Mouse (Mus musculus) CD8-positive naive resting alpha-beta T cell, adult 57 days (primary cell): ENCODE results near the gene Npr1. TPM values are rescaled to one million over a fixed set of nuclear protein-coding genes. Genes with fewer than 3 reads are reported as not detected.

Source experiments
- total RNA-seq: library from RNA; stranded (reverse); gene quantifications from one replicate; pipeline ENCODE4 v1.2.4, GENCODE M21; 2023

Npr1 gene
- total RNA-seq = not detected

DNA sequence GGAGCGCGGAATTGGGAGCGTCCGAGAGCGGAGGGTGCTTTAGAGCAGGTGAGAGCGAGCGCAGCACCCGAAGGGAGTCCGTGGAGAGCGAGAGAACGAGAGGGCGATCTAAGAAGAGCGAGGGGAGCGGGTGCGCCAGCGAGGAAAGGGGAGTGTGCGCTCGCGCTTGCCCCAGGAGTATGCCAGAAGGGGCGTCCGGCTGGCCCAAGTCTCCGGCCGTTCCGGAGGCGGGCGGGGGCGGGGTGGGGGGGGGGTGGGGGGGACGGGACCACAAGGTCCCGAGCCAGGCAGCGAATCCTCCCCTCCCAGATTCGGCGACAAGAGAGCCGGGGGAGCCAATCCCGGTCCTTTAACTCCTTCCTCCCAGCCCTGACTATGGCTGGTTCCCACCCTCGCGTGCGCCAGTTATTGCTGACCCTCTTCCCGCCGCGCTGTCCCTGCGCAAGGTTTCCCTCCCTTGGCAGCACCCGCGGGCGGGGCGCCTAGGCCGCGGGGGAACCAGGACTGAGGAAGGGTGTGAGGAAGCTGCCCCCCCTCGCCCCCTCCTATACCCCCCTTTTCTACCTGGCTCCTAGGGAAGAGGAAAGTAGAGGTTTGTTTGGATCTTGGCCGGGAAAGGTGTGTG lies at the start of gene Npr1:
Gene Npr1, minus strand, starts transcription at position 181 of the 625 bp plus-strand sequence.

DNA sequence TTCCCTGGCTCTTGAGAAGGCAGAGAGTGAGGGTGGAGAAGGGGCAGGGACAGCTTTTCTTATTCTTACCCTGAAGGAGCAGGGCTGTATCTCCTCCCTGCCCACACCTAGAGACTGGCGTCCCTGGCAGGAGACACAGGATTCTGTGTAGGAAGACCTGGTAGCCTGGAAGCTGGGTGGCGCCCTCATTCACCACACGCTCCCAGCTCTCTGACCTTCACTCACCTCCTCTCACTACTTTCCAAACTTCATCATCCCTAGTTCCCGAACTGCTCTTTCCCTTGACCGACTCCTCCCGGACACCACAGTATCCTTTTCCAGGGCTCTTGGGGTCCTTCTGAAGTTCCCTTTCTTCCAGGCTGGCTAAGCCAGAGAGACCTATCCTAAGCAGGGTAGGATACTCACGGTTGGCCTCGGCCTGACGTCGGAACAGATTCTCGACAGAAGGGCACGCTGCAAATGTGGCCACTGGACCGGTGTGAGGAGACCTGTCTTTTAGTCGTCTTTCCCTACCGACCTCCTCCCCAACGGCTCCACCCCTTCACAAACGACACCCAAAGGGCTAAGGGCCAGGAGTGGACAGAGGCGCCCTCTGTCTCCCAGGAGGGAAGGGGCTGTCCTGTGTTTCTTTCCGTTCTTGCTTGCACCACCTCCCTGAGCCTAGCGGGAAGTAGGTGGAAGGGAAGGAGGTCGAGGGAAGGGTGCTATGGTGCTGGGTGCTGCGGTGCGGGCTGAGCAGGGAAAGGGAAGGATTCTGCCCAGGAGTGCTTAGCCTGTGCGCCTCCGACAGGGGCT lies 48.3 kb upstream of the Npr1 start, which contains the start of the genes S100a1 and S100a13:
Gene S100a1, minus strand, starts transcription at position 597 of the 795 bp plus-strand sequence.
Gene S100a13, plus strand, starts transcription at position 640 of the 795 bp plus-strand sequence.

DNA sequence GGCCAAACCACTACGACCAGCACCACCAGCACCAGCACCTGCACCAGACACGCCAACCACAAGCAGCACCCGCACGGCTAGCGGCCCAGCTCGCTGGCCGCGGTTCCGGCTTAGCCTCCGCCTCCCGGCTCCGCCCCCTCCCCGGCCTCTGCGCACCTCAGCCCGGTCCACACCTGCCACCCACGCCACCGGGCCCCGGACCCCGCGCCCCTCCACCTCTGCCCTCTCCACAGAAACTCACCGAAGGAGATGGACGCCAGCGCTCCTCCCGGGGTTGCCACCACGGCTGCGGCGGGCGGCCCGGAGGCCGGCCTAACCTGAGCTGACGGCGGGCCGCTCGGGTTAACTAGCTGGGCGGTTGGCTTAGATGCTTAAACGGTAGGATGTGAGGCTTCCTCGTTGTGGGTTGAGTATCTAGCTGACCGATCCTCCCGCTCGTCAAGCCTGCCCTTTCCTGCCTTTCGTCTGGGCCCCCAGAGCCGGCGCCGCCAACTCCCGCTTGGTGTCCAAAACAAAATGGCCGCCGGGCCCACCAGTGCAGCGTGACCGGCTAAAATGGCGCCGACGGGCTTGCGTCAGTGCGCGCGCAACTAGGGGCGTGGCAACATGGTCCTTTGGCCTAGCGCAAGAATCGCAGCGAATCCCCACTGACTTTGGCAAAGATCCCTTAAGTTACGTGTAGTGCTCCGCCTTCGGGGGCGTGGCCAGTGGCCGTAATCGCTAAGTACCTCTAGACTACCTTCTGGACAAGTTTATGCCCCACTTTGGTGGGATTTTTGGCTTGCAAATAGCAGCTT lies 43.5 kb upstream of the Npr1 start, which contains the start of gene Chtop:
Gene Chtop, minus strand, starts transcription at position 549 of the 797 bp plus-strand sequence.

DNA sequence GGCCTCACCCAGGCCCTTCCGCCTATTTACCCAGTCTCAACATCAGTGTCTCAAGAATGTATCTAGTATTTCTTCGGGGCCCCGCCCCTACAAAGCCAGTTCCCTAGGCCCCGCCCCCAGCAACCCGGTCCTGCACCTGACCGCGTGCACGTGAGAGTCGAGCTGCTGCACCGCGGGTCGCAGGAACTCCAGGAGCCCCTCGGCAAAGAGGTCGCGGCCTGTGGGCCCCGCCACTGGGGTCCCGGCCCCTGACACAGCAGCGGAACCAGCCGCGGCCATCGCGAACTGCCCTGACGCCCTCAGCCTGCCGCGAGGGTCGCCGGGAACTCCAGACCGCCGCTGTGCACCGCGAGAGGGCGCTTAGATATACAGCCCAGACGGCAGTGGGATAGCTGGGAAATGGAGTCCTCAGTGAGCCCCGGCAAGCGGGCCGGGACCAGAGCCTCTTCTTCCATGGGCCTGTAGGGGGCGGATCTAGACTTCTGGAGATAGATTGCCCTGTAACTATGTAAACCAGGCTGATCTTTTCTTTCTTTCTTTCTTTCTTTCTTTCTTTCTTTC lies 25.1 kb upstream of the Npr1 start, which contains the start of gene Snapin:
Gene Snapin, minus strand, starts transcription at position 338 of the 561 bp plus-strand sequence.

DNA sequence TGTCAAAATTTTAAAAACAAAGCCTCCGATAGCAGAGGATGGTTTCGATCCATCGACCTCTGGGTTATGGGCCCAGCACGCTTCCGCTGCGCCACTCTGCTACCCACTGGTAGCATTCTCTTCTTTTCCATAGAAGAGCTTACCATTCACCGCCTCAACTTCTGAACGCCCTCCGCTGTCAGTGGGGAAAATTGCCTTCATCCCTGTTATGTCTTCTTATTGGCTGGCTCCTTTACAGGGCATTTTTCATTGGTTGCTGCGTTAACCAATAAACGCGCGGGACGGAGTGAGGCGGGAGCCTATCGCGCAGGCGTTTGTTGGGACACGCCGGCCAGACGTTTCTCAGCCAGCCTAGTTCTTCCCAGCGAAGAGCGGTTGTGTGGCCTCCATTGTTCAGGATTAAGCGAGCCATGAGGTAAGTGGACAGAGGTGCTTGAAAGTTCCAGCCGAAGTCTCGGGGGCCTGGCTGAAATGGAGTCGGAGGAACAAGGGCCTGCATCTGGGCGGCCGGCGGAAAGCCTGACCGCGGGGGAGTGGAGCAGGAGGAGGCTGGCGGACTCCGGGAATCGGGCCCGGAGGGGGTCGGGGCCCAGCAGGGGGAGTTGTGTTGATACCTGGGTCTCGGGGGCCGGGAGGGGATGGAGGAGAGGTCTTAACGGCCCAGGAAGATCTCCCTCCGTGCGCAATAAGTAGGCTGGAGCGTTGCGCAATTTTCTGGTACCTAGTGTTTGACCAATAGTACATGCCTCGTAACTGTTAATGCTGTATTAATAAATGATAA lies 10.4 kb upstream of the Npr1 start, which contains the start of gene Ilf2:
Gene Ilf2, plus strand, starts transcription at position 296 of the 781 bp plus-strand sequence.

DNA sequence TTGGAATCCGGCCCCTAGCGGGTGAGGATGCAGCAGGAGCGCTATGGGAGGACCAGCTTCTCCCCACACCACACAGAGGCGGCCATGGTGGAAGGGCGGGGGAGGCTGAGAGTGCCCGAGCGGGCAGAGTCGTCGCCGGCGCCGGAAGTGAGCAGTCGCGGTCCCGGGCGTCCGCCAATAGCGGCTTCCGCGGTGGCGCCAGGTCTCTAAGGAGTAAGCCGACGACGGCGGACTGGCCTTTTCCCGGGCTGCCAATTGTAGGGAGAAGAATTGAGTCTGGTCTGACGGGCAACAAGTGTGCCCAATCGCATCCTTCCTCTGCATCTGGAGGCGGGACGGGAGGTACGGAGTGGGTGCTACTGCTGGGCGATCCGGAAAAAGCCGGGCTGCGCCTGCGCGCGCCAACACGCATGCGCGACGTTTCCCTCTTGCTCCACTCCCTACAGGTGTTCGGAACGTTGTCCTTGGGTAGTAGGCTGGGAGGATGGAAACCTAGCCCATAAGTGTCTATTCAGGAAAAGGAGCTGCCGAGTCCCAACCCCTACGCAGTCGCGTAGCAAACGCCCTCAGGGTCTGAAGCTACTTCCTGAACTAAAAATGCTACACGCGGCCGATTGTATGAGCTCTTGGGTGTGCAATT lies 32.2 kb downstream of the Npr1 start, which contains the start of gene Ints3:
Gene Ints3, minus strand, starts transcription at position 242 of the 640 bp plus-strand sequence.

Other genes starting within 250 kb of the Npr1 start
- gene Jtb, start 234.3 kb downstream of the Npr1 start, total RNA-seq = 63.0 TPM
- gene Creb3l4, start 222.4 kb downstream of the Npr1 start, total RNA-seq = not detected
- 17.2 TPM for gene Slc39a1, start 217.7 kb downstream of the Npr1 start, total RNA-seq
- 97.9 TPM for gene Crtc2, start 211.7 kb downstream of the Npr1 start, total RNA-seq
- gene Dennd4b, start 200.7 kb downstream of the Npr1 start, total RNA-seq = 73.2 TPM
- 128 TPM for gene Gatad2b, start 172.7 kb downstream of the Npr1 start, total RNA-seq
- 0.92 TPM for gene Slc27a3, start 75.9 kb downstream of the Npr1 start, total RNA-seq
- 46.2 TPM for gene Ints3, start 32.2 kb downstream of the Npr1 start, total RNA-seq
- 87.3 TPM for gene Ilf2, start 10.3 kb upstream of the Npr1 start, total RNA-seq
- 39.5 TPM for gene Snapin, start 25.2 kb upstream of the Npr1 start, total RNA-seq
- 191 TPM for gene Chtop, start 43.6 kb upstream of the Npr1 start, total RNA-seq
- gene S100a1, start 48.5 kb upstream of the Npr1 start, total RNA-seq = 3.9 TPM
- 23.9 TPM for gene S100a13, start 48.6 kb upstream of the Npr1 start, total RNA-seq
- gene S100a14, start 61.0 kb upstream of the Npr1 start, total RNA-seq = 0.86 TPM
- gene S100a16, start 71.4 kb upstream of the Npr1 start, total RNA-seq = not detected
- gene S100a3, start 94.7 kb upstream of the Npr1 start, total RNA-seq = not detected
- not detected for gene S100a2, start 124.4 kb upstream of the Npr1 start, total RNA-seq
- not detected for gene Gm42674, start 136.0 kb upstream of the Npr1 start, total RNA-seq
- gene S100a4, start 137.9 kb upstream of the Npr1 start, total RNA-seq = 7.6 TPM
- not detected for gene S100a5, start 142.7 kb upstream of the Npr1 start, total RNA-seq
- gene S100a6, start 147.0 kb upstream of the Npr1 start, total RNA-seq = 8.8 TPM
- gene S100a7a, start 188.2 kb upstream of the Npr1 start, total RNA-seq = not detected
- 24.0 TPM for gene S100a8, start 203.1 kb upstream of the Npr1 start, total RNA-seq
- gene S100a9, start 229.9 kb upstream of the Npr1 start, total RNA-seq = 28.6 TPM